Mouse (Mus musculus): ENCODE results near the gene Map3k1.
A peak's percentile ranks its signal among the peaks of the same experiment; 100 is the strongest.

Gene Map3k1

DNA sequence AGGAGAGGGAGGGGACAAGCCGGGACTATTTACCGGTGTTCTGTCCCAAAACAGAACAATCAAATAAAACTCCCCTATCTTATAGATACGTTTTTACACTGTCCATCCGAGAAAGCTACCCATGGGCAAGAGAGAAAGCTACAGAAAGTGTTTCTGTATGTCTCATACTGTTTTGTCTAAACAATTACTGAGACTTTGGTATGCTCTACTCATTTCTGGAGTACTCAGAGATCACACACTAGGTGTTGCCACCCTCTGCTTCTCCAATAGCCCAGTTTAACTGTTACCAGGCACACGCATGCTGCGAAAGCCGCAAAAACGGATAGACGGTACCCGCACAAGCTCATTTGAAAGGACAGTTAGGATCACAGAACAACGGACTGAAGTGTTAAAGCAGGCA, 17.2 kb downstream of the Map3k1 start:
- DNase-seq (ENCODE audit: low spot score in 2 of 2): no peak

DNA sequence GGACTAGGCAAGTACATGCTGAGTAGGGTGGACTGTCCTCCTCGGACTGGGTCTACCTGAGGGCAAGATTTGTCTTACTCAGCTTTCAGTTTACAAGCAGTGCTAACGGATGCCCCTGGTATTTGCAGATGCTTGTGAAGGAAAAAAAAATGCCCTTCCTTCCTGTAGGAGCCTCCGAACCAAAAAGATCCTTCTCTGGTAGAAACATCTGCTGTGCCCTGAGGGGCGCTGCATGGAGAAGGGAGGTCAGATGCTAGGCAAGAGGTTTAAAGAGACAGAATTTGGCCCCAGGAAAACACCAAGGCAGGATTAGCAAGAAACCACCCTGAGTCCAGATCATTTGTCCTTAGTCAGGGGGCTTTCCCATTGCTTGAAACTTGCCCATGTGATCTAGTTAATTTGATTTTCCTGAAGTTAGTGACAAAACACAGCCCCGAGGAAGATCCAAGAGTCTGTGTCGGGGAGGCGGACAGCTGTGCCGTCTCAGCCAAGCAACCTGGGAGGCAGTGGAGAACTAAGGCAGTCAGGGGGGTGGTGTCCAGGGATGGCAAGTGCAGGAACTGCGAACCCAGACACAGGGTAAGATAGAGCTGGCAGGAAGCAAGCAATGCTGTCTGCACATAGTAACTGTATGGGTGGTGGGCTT, 19.2 kb downstream of the Map3k1 start:
- DNase-seq (ENCODE audit: low spot score in 2 of 2): no peak

DNA sequence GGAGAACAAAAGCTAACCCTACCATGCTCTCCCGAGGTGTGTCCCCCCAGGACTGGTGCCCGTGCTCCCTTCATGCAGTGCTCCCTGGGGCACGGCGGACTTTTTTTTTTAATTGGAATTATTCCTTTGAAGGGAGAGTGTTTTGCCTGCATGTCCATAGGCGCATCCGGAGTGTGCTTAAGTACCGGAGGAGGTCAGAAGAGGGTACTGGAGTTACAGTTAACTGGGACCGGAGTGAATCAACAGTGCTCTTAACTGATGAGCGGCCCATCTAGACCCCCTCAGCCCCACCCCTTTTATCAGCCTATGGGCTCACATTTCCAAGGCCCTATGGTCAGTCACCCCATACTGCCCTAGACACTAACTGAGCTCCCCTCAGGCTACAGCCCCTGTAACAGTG, 19.9 kb downstream of the Map3k1 start:
- DNase-seq (ENCODE audit: low spot score in 2 of 2): no peak

DNA sequence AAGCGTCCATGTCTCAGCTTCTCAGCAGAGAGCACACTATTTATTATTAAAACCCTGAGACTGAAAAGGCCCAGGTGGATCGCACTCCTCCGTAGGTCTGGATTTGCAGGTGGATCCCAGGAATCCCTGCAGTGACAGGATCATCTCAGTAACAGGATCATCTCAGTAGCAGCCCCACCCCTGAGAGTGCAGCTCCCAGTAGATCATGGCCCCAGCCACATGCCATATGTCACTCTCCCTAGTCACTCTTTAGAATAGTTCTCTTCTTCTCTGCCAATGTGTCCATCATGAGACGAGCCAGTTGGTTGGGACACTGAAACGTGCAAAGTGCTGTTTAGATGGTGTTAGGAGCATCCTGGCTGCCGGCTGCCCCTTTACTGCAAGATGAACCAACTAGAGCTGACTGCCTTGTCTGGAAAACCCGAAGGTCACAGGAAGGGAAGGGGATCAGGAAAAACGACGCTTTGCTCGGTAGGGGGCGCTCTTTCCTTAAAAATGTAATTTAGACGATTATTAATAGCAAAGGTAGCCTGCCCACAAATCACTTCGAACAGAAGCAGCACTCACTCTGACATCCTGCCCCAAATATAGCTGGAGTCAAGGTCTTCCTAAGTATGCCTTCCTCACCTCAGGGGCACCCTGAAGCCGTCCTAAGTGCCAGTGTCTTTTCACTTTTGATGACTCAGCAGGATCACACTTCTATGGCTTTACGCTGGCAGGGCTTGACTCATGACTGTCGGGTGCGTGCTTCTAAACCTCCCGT, 20.8 kb downstream of the Map3k1 start:
- DNase-seq (ENCODE audit: low spot score in 2 of 2): peak; percentile 66 to 81

DNA sequence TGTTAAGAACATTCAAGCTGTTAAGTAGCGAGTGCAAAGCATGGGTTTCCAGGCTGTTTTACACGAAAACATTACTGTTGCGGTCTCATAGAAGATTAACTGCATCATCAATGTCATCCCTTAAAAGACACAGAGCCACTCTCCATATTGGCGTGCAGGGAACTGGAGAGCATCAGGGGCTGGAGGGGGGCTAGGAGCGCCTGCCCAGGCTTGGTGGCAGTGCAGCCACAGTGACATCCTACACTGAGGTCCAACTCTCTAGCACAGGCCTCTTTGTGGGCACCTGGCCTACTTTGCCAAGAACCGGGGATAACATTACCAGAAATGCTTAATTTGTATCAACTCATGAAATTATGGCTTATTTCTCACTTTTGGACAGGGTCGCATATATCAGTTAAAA, 22.2 kb downstream of the Map3k1 start:
- DNase-seq (ENCODE audit: low spot score in 2 of 2): no peak

DNA sequence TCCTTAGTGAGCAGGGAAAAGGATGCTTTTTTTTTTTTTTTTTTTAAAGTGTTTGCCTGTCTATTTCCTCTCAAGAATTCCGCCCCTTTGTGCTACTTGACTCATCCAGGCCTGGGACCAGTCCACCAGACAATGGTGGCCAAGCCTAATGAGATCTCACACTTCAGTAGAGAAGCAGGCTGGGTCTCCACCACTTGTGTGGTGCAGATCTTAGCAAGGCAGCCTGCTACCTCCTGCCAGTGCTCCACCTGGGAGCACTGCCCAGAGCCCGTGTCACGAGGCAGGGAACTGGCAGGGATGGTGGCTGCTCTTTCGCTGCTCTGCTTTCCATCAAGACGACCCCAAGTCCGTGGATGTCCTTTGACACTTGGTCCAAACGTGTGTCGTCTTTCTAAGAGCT, 25.3 kb downstream of the Map3k1 start:
- no peak for DNase-seq (ENCODE audit: low spot score in 2 of 2)

DNA sequence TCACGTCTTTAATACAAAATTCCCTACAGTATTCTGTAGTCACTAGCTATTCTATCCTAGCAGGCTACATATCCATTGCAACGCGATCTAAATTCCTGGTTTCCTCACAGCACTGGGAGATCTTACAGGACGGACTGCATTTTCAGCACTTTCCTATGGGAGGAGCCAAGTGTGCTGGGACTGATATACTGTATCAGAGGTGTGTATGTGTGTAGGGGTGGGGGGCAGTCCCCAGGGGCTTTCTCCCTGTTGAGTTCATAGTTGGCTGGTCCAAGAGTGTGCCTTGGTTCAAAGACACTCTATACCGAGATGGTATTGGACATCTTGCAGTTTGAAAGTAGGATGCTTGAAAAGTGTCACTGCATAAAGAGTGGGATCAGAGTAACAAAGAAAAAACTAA, 29.3 kb downstream of the Map3k1 start:
- DNase-seq (ENCODE audit: low spot score in 2 of 2): no peak

DNA sequence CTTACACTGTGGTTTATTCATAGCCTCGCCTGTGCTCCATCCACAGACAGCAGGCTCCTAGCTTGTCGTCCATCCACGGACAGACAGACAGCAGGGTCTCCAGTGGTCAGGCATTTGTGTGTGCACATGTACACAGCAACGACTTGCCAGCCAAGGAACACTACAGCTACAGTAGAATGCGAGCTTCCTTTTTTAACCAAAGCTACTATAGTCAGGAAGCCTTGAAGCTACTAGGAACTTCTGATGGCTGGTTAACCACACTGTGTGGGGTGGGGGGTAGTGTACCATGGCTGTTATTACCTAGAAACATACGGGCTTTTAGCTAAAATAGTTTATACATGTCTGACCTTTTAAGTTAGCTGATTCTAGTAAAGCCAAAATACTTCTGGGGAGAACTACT, 30.2 kb downstream of the Map3k1 start:
- DNase-seq (ENCODE audit: low spot score in 2 of 2): no peak

DNA sequence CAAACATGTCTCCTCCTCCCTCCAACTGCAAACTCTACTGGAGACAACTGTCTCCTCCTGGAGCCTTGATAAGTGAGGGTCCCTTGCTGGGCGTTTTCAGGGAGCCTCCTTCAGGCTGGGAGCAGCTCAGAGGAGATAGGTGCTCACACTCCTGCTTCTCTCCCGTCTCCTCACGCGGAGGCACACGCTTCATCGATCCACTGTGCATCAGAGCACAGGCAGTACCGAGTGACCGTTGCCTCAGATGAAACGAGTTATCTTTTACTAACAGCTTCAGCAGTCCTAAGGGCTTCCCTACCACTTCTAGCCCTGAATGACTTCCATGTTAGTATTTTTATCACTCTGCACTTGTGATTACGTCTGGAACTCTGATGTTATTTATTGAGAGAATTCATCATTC, 30.9 kb downstream of the Map3k1 start:
- DNase-seq (ENCODE audit: low spot score in 2 of 2): no peak

DNA sequence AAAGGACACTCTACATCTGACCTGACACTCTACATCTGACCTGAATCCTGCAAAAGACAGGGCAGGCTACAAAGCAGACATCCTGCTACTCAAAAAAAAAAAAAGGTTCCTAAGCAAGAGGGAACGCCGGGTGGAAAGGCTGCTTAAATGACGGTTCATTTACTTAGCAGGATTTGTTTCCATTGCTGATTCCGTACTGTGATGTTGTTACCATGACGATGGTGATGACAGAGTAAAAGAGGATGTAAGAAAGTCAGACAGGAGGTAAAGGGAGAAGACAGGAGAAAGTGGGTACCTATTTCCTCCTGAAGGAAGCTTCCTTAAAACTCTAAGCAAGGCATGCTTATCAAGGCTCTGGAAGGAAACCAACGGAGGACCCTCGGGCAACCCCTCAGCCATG, 31.6 kb downstream of the Map3k1 start:
- no peak for DNase-seq (ENCODE audit: low spot score in 2 of 2)

DNA sequence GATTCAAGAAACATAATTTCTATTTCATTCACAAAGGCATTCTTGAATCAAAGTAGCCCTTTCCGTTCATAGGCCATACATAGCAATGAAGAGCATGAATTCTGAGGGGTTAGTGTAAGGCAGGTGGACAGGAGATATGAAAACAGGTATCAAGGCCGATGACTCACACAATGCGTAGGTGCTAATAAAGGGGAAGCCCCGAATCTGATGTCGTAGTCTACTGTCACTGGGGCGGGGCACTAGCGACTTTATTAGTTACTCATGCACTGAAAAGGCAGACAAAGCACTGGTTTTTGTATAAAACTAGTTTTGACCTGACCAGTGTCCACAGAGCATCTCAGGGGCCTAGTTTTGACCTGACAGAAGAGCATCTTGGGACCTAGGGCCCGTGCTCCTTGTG, 36.7 kb downstream of the Map3k1 start:
- no peak for DNase-seq (ENCODE audit: low spot score in 2 of 2)

DNA sequence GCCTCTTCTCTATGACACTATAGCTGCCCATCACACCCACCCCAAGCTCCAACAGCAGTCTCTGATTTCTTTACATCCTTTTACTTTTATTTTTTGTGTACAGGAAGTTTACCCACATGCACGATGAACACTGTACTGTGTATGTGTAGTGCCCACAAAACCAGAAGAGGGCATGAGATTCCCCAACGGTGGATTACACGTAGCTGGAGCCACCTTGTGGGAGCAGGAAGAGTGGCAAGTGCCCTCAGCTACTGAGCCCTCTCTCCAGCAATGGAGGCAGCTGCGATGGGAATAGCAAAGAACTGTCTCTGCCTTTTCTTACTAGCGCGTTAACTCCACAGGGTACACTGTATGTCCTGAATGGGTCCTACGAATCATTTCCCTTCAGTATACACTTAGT, 37.6 kb downstream of the Map3k1 start:
- DNase-seq (ENCODE audit: low spot score in 2 of 2): peak in 1 of 2 experiments; percentile 65

DNA sequence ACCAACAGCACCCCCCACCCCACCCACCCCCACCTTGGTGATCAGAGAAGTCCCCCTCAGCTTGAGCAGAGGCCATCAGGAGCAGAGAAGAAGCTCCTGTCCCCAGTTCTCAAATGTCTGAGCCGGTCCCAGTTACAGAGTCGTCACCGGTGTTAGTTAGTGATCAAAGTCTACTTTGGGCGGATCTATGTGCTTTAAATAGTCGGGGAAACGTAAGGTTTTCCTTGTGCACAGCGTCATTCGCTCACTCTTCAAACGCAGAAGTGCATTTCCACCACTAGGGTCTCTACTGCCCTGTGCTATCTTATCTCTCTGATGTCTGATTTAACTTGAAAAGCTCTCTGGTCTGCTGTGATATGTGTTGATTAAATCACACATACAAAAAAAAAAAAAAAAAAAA, 38.0 kb downstream of the Map3k1 start:
- DNase-seq (ENCODE audit: low spot score in 2 of 2): no peak

DNA sequence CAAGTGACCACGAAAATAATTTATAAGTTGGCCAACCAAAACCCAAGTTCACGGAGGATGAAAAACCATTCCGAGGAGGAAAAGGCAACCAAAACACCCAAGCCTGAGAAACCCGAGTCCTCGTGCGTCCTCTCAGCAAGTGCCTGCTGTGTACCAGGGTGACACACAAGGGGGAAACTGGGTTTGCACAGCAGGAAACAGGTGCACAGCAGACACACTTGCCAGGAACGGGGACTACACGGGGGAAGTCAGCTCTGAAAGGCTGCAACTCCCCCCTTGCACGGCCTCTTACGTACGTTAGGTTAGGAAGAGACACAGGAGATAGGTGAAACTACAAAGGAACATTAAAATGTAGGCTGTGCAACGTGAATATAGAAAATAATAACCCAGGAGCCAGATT, 46.3 kb downstream of the Map3k1 start:
- DNase-seq (ENCODE audit: low spot score in 2 of 2): no peak

DNA sequence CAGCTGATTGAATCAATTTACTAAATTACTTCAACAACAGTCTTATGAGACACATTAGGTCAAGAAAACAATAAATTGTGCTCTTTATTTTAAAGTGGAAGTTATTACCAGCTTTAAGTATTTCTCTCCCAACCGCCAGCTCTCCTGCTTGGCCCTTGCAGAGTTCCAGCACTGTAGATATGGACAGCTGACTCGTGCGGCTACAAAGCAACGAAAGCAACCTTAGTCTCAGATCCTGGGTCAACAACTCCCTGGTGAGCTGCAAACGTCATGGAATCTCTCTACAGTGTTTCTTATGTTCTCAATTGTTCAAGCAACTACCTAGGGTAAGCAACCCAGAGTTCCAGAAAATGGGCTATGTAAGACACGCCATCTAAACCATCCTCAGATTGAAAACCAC, 51.8 kb downstream of the Map3k1 start:
- no peak for DNase-seq (ENCODE audit: low spot score in 2 of 2)

DNA sequence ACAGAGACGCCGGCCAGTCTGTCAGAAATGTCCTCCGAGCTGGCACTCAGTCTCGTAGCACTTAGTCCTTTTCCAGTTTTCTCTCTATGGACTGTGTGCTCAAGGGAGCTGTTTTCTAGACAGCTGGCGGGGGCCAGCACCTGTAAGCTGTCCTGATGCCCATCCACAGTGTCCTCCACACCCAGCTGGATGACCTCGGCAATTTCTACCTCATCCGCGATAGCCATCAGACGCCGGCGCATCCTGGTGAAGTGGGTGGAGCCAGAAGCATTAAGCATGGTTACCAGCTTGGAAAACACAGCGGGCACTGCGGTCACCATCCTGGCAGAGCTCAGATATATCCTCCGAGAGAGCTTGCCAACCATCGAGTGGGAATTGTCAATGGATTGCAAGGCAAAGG, 52.9 kb downstream of the Map3k1 start:
- DNase-seq (ENCODE audit: low spot score in 2 of 2): no peak

DNA sequence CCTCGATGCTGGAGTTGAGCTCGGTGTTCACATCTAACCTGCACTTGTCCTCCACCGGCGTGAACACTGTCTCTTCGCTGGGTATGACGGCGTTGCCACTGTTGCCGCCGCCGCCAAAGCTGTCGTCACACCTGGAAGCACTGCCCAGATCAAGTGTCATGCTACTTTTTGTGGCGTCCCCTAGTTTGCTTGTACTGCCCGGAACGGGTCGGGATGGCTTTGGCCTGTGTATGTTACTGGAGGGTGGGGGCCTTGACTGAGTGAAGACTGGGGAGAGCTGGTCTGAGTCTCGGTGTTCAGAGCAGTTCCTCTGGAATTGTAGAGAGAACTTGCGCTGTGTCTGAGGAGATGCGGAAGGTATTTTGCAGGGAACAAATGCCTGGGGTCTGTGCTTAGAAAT, 53.4 kb downstream of the Map3k1 start:
- DNase-seq (ENCODE audit: low spot score in 2 of 2): no peak

DNA sequence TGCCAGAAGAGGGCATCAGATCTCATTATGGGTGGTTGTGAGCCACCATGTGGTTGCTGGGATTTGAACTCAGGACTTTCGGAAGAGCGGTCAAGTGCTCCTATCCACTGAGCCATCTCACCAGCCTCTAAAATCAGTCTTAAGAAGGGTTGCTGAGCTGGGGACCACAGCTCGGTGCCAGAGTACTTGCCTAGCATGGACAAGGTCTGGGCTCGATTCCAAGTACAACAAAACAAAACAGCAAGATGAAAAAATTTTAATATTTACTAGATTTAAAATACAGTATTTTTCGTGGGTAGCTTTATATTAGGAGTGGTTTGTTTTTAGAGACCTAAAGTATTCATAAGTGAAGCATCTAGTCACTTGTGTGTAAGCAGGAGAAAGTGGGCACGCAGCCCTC, 55.5 kb downstream of the Map3k1 start:
- no peak for DNase-seq (ENCODE audit: low spot score in 2 of 2)

DNA sequence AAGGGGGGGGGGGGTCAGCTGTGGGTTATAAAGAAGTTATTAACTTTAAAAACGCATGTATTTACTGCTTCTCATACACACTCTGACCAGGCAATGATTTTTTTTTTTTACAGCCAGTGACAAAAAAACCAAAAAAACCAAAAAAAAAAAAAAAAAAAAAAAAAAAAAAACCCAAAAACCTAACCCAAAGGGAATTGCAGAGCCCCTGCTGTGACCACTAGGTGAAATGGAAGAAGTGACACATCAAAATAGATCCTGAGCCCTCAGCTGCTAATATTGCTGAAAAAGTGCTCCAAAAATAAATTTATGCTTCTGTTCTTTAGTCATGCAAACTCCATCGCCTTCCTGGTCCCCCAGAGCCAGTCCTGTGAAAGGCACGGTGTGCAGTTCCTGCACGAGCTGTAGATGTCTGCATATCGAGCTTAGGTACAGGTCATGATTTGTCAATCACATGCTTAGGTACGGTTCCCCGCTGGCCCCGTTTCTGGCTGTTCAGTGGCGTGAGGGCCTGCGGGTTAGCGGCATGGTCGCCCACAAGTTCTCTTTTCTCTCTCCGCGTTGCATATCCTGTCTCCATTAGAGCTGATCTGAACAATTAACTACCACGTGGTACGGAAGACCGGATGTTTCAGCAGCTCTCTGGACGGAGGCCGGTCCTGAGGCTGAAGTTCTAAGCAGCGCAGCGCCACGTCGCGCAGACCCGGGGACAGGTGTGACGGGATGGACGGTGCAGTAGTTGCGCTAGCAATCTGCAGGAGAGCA, 60.3 kb downstream of the Map3k1 start:
- no peak for DNase-seq (ENCODE audit: low spot score in 2 of 2)

DNA sequence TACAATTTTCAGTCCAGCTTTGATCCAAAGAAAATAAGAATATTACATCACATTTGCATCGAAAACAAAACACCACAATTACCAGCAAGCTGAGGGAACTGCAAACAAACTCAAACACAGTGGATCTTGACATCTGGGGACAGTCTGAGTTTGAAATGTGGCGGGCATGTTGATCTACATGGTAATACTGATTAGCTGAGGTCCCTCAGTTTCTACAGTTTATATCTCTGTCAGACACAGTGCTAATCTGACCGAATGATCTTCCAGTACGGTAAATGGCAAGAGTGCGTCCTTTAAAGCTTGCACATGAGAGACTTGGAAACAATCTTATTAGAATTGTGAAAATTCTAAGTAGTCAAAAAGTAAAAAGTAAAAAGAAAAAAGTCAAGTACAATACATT, 62.0 kb downstream of the Map3k1 start:
- no peak for DNase-seq (ENCODE audit: low spot score in 2 of 2)

DNA sequence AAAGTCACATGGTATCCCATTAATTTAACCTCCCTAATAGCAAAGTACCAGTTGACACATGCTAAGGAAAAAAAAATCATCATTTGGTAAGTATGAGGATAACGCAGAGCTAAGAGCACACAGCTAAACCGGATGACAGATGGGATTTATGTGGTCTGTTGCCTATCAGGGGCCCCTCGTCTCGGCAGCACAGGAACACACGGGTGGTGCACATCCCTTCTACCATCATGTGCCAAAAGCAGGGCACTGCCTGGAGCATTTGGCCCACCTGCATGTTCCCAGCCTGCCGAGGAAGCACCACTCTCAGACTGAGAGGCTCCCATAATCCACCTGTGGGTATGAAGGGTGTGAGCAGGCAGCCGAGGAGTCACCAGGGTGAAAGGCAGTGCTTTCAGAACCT, 63.6 kb downstream of the Map3k1 start:
- DNase-seq (ENCODE audit: low spot score in 2 of 2): peak in 1 of 2 experiments; percentile 45

DNA sequence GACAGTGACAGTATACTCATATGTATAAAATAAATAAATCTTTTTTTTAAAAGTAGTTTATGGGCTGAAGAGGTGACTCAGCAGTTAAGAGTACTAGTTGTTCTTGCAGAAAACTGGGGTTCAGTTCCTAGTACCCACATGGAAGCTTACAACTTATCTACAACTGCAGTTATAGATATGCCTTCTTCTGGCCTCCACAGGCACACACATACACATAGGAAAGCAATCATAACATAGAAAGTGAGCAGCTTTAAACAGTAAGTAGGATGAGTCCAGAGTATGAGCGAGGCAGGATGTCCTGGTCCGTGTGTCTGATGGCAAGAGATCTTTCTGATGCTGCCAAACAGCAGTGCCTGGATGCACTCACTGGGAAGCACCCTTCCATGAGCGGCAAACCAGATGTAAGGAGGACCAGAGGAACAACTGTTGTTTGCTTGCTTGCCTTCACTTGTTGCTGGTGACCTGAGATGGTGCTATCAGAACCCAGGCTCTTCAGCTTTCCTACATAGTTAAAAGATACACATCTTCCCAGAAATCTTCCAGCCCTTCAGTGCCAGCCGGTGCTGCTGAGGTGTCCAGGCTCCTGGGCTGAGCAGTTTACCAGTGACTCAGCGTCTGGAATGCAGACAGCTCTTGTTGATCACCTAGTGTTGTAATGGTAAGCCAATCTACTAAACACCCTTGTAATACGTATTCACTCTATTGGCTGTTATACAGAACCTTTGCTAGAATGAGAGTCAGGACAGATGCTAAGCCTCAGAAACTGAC, 64.4 kb downstream of the Map3k1 start:
- DNase-seq (ENCODE audit: low spot score in 2 of 2): no peak

All from cerebellum, postnatal 4 days (tissue).